Mouse (Mus musculus): ENCODE measurements around the gene Tomm40l. TPM values are rescaled to one million over a fixed set of nuclear protein-coding genes. Genes with fewer than 3 reads are reported as not detected.

Tomm40l gene
- polyA plus RNA-seq, 1 experiment from 2014 or later, result 34.9 TPM

DNA sequence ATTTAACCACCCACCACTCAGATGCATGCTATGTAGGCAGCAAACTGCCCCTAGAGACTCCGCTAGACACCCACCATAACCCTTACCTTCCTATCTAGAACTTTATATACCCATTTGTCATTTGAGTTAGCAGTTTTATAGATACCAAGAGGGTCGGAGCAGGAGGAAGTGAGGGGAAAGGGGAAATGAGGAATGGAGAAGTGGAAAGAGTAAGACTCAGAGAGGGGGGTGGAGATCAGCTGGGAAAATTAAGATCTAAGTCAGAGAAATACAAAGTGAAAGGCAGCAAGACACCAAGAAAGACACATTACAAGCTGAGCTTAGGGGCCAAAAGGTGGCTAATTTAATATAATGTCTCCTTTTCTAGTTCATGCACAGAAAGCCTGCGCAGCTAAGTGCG lies 12.2 kb upstream of the Tomm40l start:
- no peaks in the 10 kb centered on the region for H3K4me1 ChIP-seq
- no peak for ATAC-seq (ENCODE audit: borderline replicate concordance, extremely low read depth, low FRiP score, low TSS enrichment)
- H3K27ac ChIP-seq, result no peak overlapping the region
- WGBS, result 84% methylated on average over 4 of the region's 4 CpGs
- H3K9me3 ChIP-seq, result no peaks in the 10 kb centered on the region
- H3K27me3 ChIP-seq, result no peaks in the 10 kb centered on the region
- H3K4me3 ChIP-seq, result no peak overlapping the region
- H3K4me2 ChIP-seq, result no peak overlapping the region
- H3K36me3 ChIP-seq, result peaks cover 57% of the 10 kb centered on the region
- no peak overlapping the region for H3K9ac ChIP-seq

GRCm38 (mm10) chr1:171234126-171234525 lies 11.8 kb upstream of the Tomm40l start, which contains the start of gene Fcer1g:
TSS of gene Fcer1g (minus strand) at chr1:171234365.
- Histone ChIP-seq H3K36me3 (peaks cover 54% of the 10 kb centered on the region), H3K4me3 (no peak within 1 kb of the TSS), H3K9ac (no peak within 1 kb of the TSS), H3K27me3 (no peaks in the 10 kb centered on the region), H3K4me2 (no peak within 1 kb of the TSS), H3K27ac (peak within 1 kb of the TSS; percentile 1; the same call in 1 of the 2 replicates), H3K4me1 (no peaks in the 10 kb centered on the region), H3K9me3 (no peaks in the 10 kb centered on the region)
- ATAC-seq (ENCODE audit: borderline replicate concordance, extremely low read depth, low FRiP score, low TSS enrichment), result no peak
- 80% methylated on average over 14 of the region's 14 CpGs for WGBS

- no peak for ATAC-seq (ENCODE audit: borderline replicate concordance, extremely low read depth, low FRiP score, low TSS enrichment)
- peak overlapping the region; percentile 1; the same call in 1 of the 2 replicates for H3K27ac ChIP-seq
Measured at GRCm38 (mm10) chr1:171232800-171233730, 10.8 kb upstream of the Tomm40l start.

GRCm38 (mm10) chr1:171232348-171232747 lies 10.0 kb upstream of the Tomm40l start:
- no peak overlapping the region for H3K4me2 ChIP-seq
- 71% methylated on average over 5 of the region's 5 CpGs for WGBS
- no peak for ATAC-seq (ENCODE audit: borderline replicate concordance, extremely low read depth, low FRiP score, low TSS enrichment)

More at GRCm38 (mm10) chr1:171232800-171233730, 10.8 kb upstream of the Tomm40l start:
- 75% methylated on average over 12 of the region's 12 CpGs for WGBS
- no peaks in the 10 kb centered on the region for H3K4me1 ChIP-seq
- H3K27me3 ChIP-seq, result no peaks in the 10 kb centered on the region
- H3K36me3 ChIP-seq, result peaks cover 44% of the 10 kb centered on the region
- no peak overlapping the region for H3K4me3 ChIP-seq
- H3K9ac ChIP-seq, result no peak overlapping the region
- H3K4me2 ChIP-seq, result no peak overlapping the region
- no peaks in the 10 kb centered on the region for H3K9me3 ChIP-seq

DNA sequence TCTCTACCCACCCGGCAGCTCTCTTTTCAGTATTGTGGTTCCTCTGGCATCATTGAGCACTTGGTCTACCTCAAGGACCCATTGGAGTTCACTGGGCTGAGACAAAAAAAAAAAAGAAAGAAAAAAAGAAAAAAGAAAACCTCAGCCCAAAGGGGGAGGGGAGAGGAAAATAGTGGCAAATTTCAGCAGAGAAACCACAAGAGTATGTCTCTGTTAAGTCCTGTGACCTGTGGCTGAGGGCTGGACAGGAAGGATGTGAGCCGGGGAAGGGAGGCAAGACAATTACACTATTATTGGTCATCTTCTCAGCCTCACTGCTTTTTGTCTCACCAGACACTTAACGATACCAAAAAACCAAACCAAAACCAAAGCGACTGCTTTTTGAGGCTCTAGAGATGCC lies 9.5 kb upstream of the Tomm40l start:
- Histone ChIP-seq H3K27me3 (no peaks in the 10 kb centered on the region), H3K4me1 (no peaks in the 10 kb centered on the region), H3K27ac (no peak overlapping the region), H3K9ac (no peak overlapping the region), H3K4me3 (no peak overlapping the region), H3K36me3 (peaks cover 32% of the 10 kb centered on the region), H3K4me2 (no peak overlapping the region), H3K9me3 (no peaks in the 10 kb centered on the region)
- WGBS, result 75% methylated on average over 4 of the region's 4 CpGs
- no peak for ATAC-seq (ENCODE audit: borderline replicate concordance, extremely low read depth, low FRiP score, low TSS enrichment)

More at GRCm38 (mm10) chr1:171232348-171232747, 10.0 kb upstream of the Tomm40l start:
- Histone ChIP-seq H3K4me1 (no peaks in the 10 kb centered on the region), H3K9ac (no peak overlapping the region), H3K27me3 (no peaks in the 10 kb centered on the region), H3K9me3 (no peaks in the 10 kb centered on the region), H3K36me3 (peaks cover 37% of the 10 kb centered on the region), H3K4me3 (no peak overlapping the region), H3K27ac (no peak overlapping the region)

DNA sequence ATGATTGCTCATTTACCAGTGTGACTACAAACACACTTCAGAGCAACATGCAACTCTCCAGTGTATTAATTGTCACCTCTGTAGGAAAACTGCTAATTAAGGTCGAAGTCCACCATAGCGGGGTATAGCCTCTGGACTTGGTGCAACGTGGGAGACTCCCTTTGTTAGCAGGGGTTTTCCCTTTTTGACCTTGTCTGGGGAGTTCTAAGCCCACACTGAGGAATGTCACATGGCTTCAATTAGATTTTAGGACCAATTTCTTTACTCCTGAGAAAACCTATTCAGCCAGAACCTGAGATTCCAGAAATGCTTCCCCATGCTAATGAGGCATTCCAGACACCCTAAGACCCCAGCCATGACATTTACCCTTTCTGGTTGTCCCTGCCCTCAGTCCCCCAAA lies 7.9 kb upstream of the Tomm40l start:
- no peaks in the 10 kb centered on the region for H3K4me1 ChIP-seq
- H3K9me3 ChIP-seq, result no peaks in the 10 kb centered on the region
- peaks cover 15% of the 10 kb centered on the region for H3K36me3 ChIP-seq
- no peak overlapping the region for H3K9ac ChIP-seq
- H3K4me2 ChIP-seq, result no peak overlapping the region
- ATAC-seq (ENCODE audit: borderline replicate concordance, extremely low read depth, low FRiP score, low TSS enrichment), result no peak
- H3K27me3 ChIP-seq, result no peaks in the 10 kb centered on the region
- no peak overlapping the region for H3K27ac ChIP-seq
- WGBS, result 80% methylated on average over 3 of the region's 3 CpGs
- H3K4me3 ChIP-seq, result no peak overlapping the region

DNA sequence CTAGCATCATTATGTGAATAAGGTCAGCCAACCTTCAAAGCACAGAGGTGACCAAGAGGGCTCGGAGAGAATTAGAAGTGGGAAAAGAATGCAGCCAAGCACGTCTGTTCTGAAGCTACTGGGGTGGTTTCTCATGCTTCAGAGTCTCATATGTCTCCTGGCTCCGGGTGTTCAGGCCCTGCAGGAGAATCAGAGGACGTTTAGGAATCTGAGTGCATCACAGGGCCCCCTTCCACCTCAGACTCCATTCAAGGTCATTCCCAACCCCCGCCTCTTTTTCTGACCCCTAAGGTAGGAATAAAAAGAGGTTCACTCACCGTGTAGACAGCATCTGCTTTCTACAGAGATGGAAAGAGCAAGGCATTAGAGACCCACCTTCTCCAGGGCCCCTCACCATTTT lies 7.4 kb upstream of the Tomm40l start:
- H3K36me3 ChIP-seq, result peaks cover 11% of the 10 kb centered on the region
- WGBS, result 44% methylated on average over 6 of the region's 6 CpGs
- H3K4me1 ChIP-seq, result no peaks in the 10 kb centered on the region
- H3K27me3 ChIP-seq, result no peaks in the 10 kb centered on the region
- H3K4me3 ChIP-seq, result no peak overlapping the region
- no peak overlapping the region for H3K9ac ChIP-seq
- H3K4me2 ChIP-seq, result no peak overlapping the region
- no peaks in the 10 kb centered on the region for H3K9me3 ChIP-seq
- no peak for ATAC-seq (ENCODE audit: borderline replicate concordance, extremely low read depth, low FRiP score, low TSS enrichment)
- H3K27ac ChIP-seq, result no peak overlapping the region

DNA sequence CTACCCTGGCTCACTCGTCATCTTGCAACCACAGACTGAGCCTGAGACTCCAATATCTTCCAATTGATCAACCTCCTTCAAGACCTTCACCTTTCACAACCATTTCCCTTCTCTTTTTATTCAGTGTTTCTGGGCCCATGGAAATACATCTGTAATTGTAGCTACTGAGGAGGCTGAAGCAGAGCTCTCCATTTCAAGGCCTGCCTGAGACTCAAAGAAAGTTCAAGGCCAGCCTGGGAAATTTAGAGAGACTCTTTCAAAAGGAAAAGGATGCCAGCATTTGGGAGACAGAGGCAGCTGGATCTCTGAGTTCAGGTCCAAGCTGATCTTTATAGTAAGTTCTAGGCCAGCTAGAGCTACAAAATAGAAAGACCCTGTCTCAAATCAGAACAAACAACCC lies 5.6 kb upstream of the Tomm40l start:
- Histone ChIP-seq H3K27me3 (no peaks in the 10 kb centered on the region), H3K4me2 (no peak overlapping the region), H3K9ac (no peak overlapping the region), H3K36me3 (no peaks in the 10 kb centered on the region), H3K27ac (no peak overlapping the region), H3K4me1 (peaks cover 4% of the 10 kb centered on the region; the same call in 1 of the 2 replicates), H3K4me3 (no peak overlapping the region), H3K9me3 (no peaks in the 10 kb centered on the region)
- WGBS, result 86% methylated on average over 1 of the region's 1 CpGs
- no peak for ATAC-seq (ENCODE audit: borderline replicate concordance, extremely low read depth, low FRiP score, low TSS enrichment)

DNA sequence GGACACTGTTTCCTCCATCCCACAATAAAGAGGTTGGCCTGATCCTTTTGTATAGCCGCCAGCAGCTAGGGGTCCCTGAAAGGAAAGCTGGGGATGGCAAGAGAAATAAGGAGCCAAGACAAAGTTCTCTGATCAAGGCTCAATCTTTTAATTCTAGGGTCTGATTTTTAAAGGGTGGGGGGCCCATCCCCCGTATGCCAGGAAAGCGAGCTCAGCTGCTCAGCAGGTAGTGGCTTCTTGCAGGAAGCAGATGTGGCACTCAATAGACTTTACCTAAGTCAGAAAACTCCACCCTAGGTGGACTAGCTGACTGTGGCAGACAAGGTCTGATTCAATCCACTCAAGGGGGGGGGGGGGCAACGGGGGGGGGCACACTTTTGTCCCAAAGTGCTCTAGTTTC lies 4.5 kb upstream of the Tomm40l start:
- WGBS, result 63% methylated on average over 4 of the region's 4 CpGs

GRCm38 (mm10) chr1:171224857-171225256 lies 2.5 kb upstream of the Tomm40l start, which contains the start of gene Apoa2:
TSS of gene Apoa2 (plus strand) at chr1:171225054.
- H3K27me3 ChIP-seq, result no peaks in the 10 kb centered on the region
- 70% methylated on average over 5 of the region's 5 CpGs for WGBS
- H3K4me3 ChIP-seq, result no peak within 1 kb of the TSS
- peaks cover 4% of the 10 kb centered on the region for H3K36me3 ChIP-seq
- H3K9me3 ChIP-seq, result no peaks in the 10 kb centered on the region
- no peak within 1 kb of the TSS for H3K4me2 ChIP-seq
- ATAC-seq (ENCODE audit: borderline replicate concordance, extremely low read depth, low FRiP score, low TSS enrichment), result no peak
- peaks cover 18% of the 10 kb centered on the region for H3K4me1 ChIP-seq
- H3K27ac ChIP-seq, result no peak within 1 kb of the TSS
- H3K9ac ChIP-seq, result no peak within 1 kb of the TSS

More for the DNA sequence above, 4.5 kb upstream of the Tomm40l start:
- Histone ChIP-seq H3K27me3 (no peaks in the 10 kb centered on the region), H3K27ac (no peak overlapping the region), H3K4me2 (no peak overlapping the region), H3K9ac (no peak overlapping the region), H3K36me3 (no peaks in the 10 kb centered on the region), H3K4me1 (peaks cover 7% of the 10 kb centered on the region), H3K9me3 (no peaks in the 10 kb centered on the region), H3K4me3 (no peak overlapping the region)
- no peak for ATAC-seq (ENCODE audit: borderline replicate concordance, extremely low read depth, low FRiP score, low TSS enrichment)

- Histone ChIP-seq H3K4me1 (peaks cover 18% of the 10 kb centered on the region), H3K9me3 (no peaks in the 10 kb centered on the region), H3K4me2 (no peak overlapping the region), H3K36me3 (peaks cover 10% of the 10 kb centered on the region), H3K27ac (no peak overlapping the region), H3K9ac (no peak overlapping the region), H3K4me3 (no peak overlapping the region), H3K27me3 (no peaks in the 10 kb centered on the region)
- WGBS, result 63% methylated on average over 2 of the region's 2 CpGs
- no peak for ATAC-seq (ENCODE audit: borderline replicate concordance, extremely low read depth, low FRiP score, low TSS enrichment)
Measured at GRCm38 (mm10) chr1:171223796-171224195, 1.5 kb upstream of the Tomm40l start.

- H3K9ac ChIP-seq, result peak overlapping the region; percentile 46
- H3K4me1 ChIP-seq, result peaks cover 18% of the 10 kb centered on the region
- peak overlapping the region; percentile 60 for H3K4me2 ChIP-seq
- H3K4me3 ChIP-seq, result peak overlapping the region; percentile 72
- H3K36me3 ChIP-seq, result peaks cover 10% of the 10 kb centered on the region
- no peak for ATAC-seq (ENCODE audit: borderline replicate concordance, extremely low read depth, low FRiP score, low TSS enrichment)
- H3K27me3 ChIP-seq, result no peaks in the 10 kb centered on the region
- 70% methylated on average over 6 of the region's 6 CpGs for WGBS
- peak overlapping the region; percentile 95 for H3K27ac ChIP-seq
- no peaks in the 10 kb centered on the region for H3K9me3 ChIP-seq
Measured at GRCm38 (mm10) chr1:171223168-171223567, 854 bp upstream of the Tomm40l start.

Data from lung, embryonic 15.5 days (tissue).